Mouse (Mus musculus) embryo, embryonic 10.5 days (tissue): ENCODE data around the gene Nudt3.
"Not testable (repeated sequence)": the region's sequence is repeated elsewhere in the genome, so short reads cannot be mapped to it uniquely, and the experiment has no call there.

Source experiments
- DNase-seq: peaks from one replicate; pipeline ENCODE4 v3.0.0-alpha.2; 2015; ENCODE audit warnings: low spot score

Nudt3 gene

GRCm38 (mm10) chr17:27623360-27624326, at the start of gene Nudt3:
Gene Nudt3, minus strand, starts transcription at chr17:27623495.
- peak; percentile 91 for DNase-seq

- DNase-seq: no peak
These were observed 48.4 kb upstream of the Nudt3 start for GRCm38 (mm10) chr17:27671720-27672119.

GRCm38 (mm10) chr17:27658767-27659166, 35.5 kb upstream of the Nudt3 start:
- no peak for DNase-seq

GRCm38 (mm10) chr17:27657123-27657522, 33.8 kb upstream of the Nudt3 start:
- no peak for DNase-seq

GRCm38 (mm10) chr17:27656414-27656813, 33.1 kb upstream of the Nudt3 start:
- no peak for DNase-seq

- peak; percentile 45 for DNase-seq
These were observed 32.7 kb upstream of the Nudt3 start for GRCm38 (mm10) chr17:27656011-27656399.

- peak; percentile 62 for DNase-seq
These were observed 32.1 kb upstream of the Nudt3 start, which contains the start of gene Pacsin1 for GRCm38 (mm10) chr17:27655089-27656010. Gene Pacsin1, plus strand, starts transcription at chr17:27655509.

GRCm38 (mm10) chr17:27653253-27653959, 30.1 kb upstream of the Nudt3 start:
- no peak for DNase-seq

GRCm38 (mm10) chr17:27652046-27652790, 28.9 kb upstream of the Nudt3 start:
- no peak for DNase-seq

- DNase-seq: no peak
These were observed 27.3 kb upstream of the Nudt3 start for GRCm38 (mm10) chr17:27650586-27650985.

- DNase-seq: peak; percentile 87
These were observed 26.9 kb upstream of the Nudt3 start for GRCm38 (mm10) chr17:27650160-27650559.

- DNase-seq: no peak
These were observed 22.5 kb upstream of the Nudt3 start for GRCm38 (mm10) chr17:27645807-27646206.

GRCm38 (mm10) chr17:27644572-27644971, 21.3 kb upstream of the Nudt3 start:
- no peak for DNase-seq

GRCm38 (mm10) chr17:27643756-27644155, 20.5 kb upstream of the Nudt3 start:
- no peak for DNase-seq

GRCm38 (mm10) chr17:27643101-27643500, 19.8 kb upstream of the Nudt3 start:
- DNase-seq: no peak

GRCm38 (mm10) chr17:27642491-27643062, 19.3 kb upstream of the Nudt3 start:
- DNase-seq: peak; percentile 57

- not testable (repeated sequence) for DNase-seq
These were observed 16.6 kb upstream of the Nudt3 start for GRCm38 (mm10) chr17:27639851-27640250.

- no peak for DNase-seq
These were observed 15.6 kb upstream of the Nudt3 start for GRCm38 (mm10) chr17:27638921-27639332.

GRCm38 (mm10) chr17:27637333-27637732, 14.0 kb upstream of the Nudt3 start:
- DNase-seq: no peak

- DNase-seq: peak; percentile 53
These were observed 13.1 kb upstream of the Nudt3 start, which contains the start of gene Rps10 for GRCm38 (mm10) chr17:27636132-27637020. Gene Rps10, minus strand, starts transcription at chr17:27636669.
